31 mouse cellular contexts compared by ENCODE assay signal in genomic region chr6:100828565-100828964, GRCm38 (mm10).
"Had no signal": no experiment of that assay in that cellular context is flagged by ENCODE, and none has a peak within 500 bp of the region (broad histone marks: within the 10 kb centered on the region; RNA-seq: fewer than 3 reads in every experiment).

No protein-coding gene starts in this region.

- H3K27me3 ChIP-seq: heart, embryonic 12.5 days; heart, embryonic 13.5 days; heart, embryonic 15.5 days; hindbrain, embryonic 12.5 days; hindbrain, embryonic 13.5 days; hindbrain, embryonic 15.5 days; intestine, embryonic 15.5 days; kidney, embryonic 15.5 days had no signal

- H3K4me1 ChIP-seq: hindbrain, embryonic 10.5 days; hindbrain, embryonic 12.5 days; hindbrain, embryonic 13.5 days; hindbrain, embryonic 15.5 days; intestine, embryonic 15.5 days had no signal

- H3K9ac ChIP-seq: heart, embryonic 12.5 days; heart, embryonic 13.5 days; heart, embryonic 15.5 days; hindbrain, embryonic 12.5 days; hindbrain, embryonic 13.5 days; hindbrain, embryonic 14.5 days; hindbrain, embryonic 15.5 days; intestine, embryonic 15.5 days; kidney, embryonic 15.5 days had no signal

- H3K27ac ChIP-seq: heart, embryonic 10.5 days; heart, embryonic 13.5 days; heart, embryonic 15.5 days; hindbrain, embryonic 10.5 days; hindbrain, embryonic 12.5 days; hindbrain, embryonic 13.5 days; hindbrain, embryonic 14.5 days; hindbrain, embryonic 15.5 days; hindbrain, postnatal 0 days; intestine, embryonic 15.5 days; kidney, embryonic 15.5 days; kidney, postnatal 0 days; layer of hippocampus, adult 2 months had no signal

- H3K4me2 ChIP-seq: heart, embryonic 11.5 days; heart, embryonic 12.5 days; heart, embryonic 13.5 days; heart, embryonic 15.5 days; hindbrain, embryonic 12.5 days; hindbrain, embryonic 13.5 days; hindbrain, embryonic 14.5 days; hindbrain, embryonic 15.5 days; intestine, embryonic 15.5 days; kidney, embryonic 15.5 days had no signal

- DNase-seq: heart, postnatal 10 days; heart, postnatal 14 days; heart, postnatal 36 days; heart, postnatal 4 days; kidney, adult 11 months; kidney, adult 18-20 months; kidney, adult 2 months; kidney, adult 8-10 months; kidney, adult 9 months; kidney, postnatal 10 days; kidney, postnatal 14 days; kidney, postnatal 25 days; kidney, postnatal 36 days; kidney, postnatal 4 days; layer of hippocampus, adult 9-11 months; layer of hippocampus, postnatal 36 days had no signal

- H3K4me3 ChIP-seq: heart, embryonic 10.5 days; heart, embryonic 12.5 days; heart, embryonic 13.5 days; heart, embryonic 15.5 days; hindbrain, embryonic 10.5 days; hindbrain, embryonic 12.5 days; hindbrain, embryonic 13.5 days; hindbrain, embryonic 15.5 days; intestine, embryonic 15.5 days; kidney, embryonic 15.5 days; layer of hippocampus, adult 2 months had no signal

- H3K36me3 ChIP-seq: heart, embryonic 10.5 days; heart, embryonic 12.5 days; heart, embryonic 13.5 days; heart, embryonic 15.5 days; hindbrain, embryonic 10.5 days; hindbrain, embryonic 12.5 days; hindbrain, embryonic 13.5 days; hindbrain, embryonic 15.5 days; intestine, embryonic 15.5 days; kidney, embryonic 15.5 days had no signal

- H3K9me3 ChIP-seq: heart, embryonic 10.5 days; heart, embryonic 12.5 days; heart, embryonic 13.5 days; heart, embryonic 15.5 days; hindbrain, embryonic 10.5 days; hindbrain, embryonic 12.5 days; hindbrain, embryonic 13.5 days; hindbrain, embryonic 15.5 days; intestine, embryonic 15.5 days; kidney, embryonic 15.5 days had no signal
